Mouse (Mus musculus) stomach, postnatal 0 days (tissue): ENCODE measurements at regions not wholly inside any gene's neighbourhood (a gene's known extent, or its start where the extent isn't known, plus 50 kb on each side); places are given as distances from the start of the nearest gene placed in this dataset.

Experiments used
- ATAC-seq: fragments of 200-750 bp; cut with Nextera tagmentation; 2 replicates; pipeline ENCODE4 v1.8.0; 2017; ENCODE audit not compliant: low FRiP score, low TSS enrichment
- DNase-seq: peaks from one replicate; pipeline ENCODE4 v3.0.0-alpha.2; 2016; ENCODE audit warnings: low spot score
- H3K27ac ChIP-seq: fragments of 300-500 bp; sonication (generic); replicated peaks from 2 replicates; pipeline ENCODE4 v1.5.1; 2014; ENCODE audit warnings: mild to moderate bottlenecking, control low read depth
- H3K27me3 ChIP-seq: fragments of 300-500 bp; sonication (generic); 2 replicates; pipeline ENCODE4 v1.6.1; 2014; ENCODE audit warnings: low read length; ENCODE audit not compliant: control insufficient read depth, insufficient read depth
- H3K36me3 ChIP-seq: fragments of 300-500 bp; sonication (generic); 2 replicates; pipeline ENCODE4 v1.6.1; 2014; ENCODE audit warnings: low read length, mixed read lengths; ENCODE audit not compliant: control insufficient read depth, insufficient read depth
- H3K4me1 ChIP-seq: fragments of 300-500 bp; sonication (generic); replicated peaks from 2 replicates; pipeline ENCODE4 v1.6.1; 2014; ENCODE audit warnings: antibody characterized with exemption; ENCODE audit not compliant: control insufficient read depth, insufficient read depth
- H3K4me2 ChIP-seq: fragments of 300-500 bp; sonication (generic); replicated peaks from 2 replicates; pipeline ENCODE4 v1.6.1; 2014; ENCODE audit warnings: low read depth, mild to moderate bottlenecking, control low read depth, moderate library complexity
- H3K4me3 ChIP-seq: fragments of 300-500 bp; sonication (generic); 2 replicates; pipeline ENCODE4 v1.5.1; 2014; ENCODE audit warnings: low read depth, low read length, control low read depth
- H3K9ac ChIP-seq: fragments of 300-500 bp; sonication (generic); 2 replicates; pipeline ENCODE4 v1.6.1; 2014; ENCODE audit warnings: mild to moderate bottlenecking, low read length, control low read depth, mixed read lengths
- H3K9me3 ChIP-seq: fragments of 300-500 bp; sonication (generic); 2 replicates; pipeline ENCODE4 v1.6.1; 2016; ENCODE audit warnings: low read length; ENCODE audit not compliant: control insufficient read depth
- CTCF ChIP-seq: IDR thresholded peaks from 2 replicates; pipeline ENCODE4 v1.5.1; 2016; ENCODE audit warnings: antibody characterized with exemption, low read depth, mild to moderate bottlenecking, moderate library complexity
- EP300 ChIP-seq: optimal IDR thresholded peaks from 2 replicates; pipeline ENCODE3; 2016; ENCODE audit warnings: antibody characterized with exemption
- WGBS: fragments of 180-500 bp; shearing (Covaris S2); extraction: QIAGEN DNeasy Blood & Tissue Kit; methylation state at CpG from one replicate; pipeline ENCODE4 v1.1.7; 2014; 5-methylcytosine and 5-hydroxymethylcytosine counted together

DNA sequence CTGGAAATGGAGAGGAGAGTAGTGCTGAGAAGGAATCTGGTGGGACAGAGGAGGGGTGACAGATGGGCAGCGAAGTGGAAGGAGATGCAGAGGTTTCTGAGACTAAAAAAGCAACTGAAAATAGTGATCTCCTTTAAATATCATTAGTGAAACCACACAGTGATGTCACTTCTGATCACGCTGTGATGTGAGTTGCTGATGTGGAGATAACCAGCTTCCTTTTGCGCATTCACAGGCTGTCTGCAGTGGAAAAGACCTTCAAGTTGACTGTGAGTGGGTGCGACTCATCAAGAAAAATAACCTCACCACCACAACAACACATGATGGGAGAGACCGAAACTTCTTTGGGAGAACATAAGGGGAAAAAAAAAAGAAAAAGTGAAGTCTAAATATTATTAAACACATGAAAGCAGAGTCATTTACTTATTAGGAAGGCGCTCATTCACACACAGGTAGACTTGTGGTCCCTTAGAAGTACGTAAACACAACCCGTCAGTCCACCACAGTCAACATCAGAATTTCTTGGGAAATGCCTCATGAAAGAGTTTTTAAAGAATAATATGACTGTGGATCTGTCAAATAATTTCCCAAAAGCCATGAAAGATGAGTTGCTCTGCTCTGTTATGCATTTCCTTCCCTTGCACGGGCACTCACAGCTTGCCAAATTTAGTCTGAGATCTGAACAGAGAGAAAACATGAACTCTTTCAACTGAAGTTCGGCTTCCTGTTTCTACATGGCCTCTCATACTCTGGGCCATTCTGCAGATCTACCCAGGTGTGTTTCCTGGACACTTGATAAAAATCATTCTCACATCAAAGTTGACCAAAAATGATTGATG lies 329.7 kb upstream of the Satb1 start:
- H3K4me2 ChIP-seq = no peak overlapping the region
- no peaks in the 10 kb centered on the region for H3K27me3 ChIP-seq
- no peaks in the 10 kb centered on the region for H3K36me3 ChIP-seq
- ATAC-seq (no peak), DNase-seq (no peak)
- WGBS = 75% methylated on average over 10 of the region's 10 CpGs
- H3K4me1 ChIP-seq = no peaks in the 10 kb centered on the region
- H3K9ac ChIP-seq = no peak overlapping the region
- no peaks in the 10 kb centered on the region for H3K9me3 ChIP-seq
- H3K27ac ChIP-seq = no peak overlapping the region
- H3K4me3 ChIP-seq = no peak overlapping the region
- TF ChIP-seq EP300 (no peak), CTCF (no peak)

GRCm38 (mm10) chr17:52150496-52150895 lies 317.4 kb upstream of the Satb1 start:
- H3K9ac ChIP-seq = no peak overlapping the region
- no peak for ATAC-seq
- no peak overlapping the region for H3K4me3 ChIP-seq
- H3K4me2 ChIP-seq = no peak overlapping the region
- WGBS = 78% methylated on average over 5 of the region's 5 CpGs
- no peaks in the 10 kb centered on the region for H3K9me3 ChIP-seq
- H3K36me3 ChIP-seq = no peaks in the 10 kb centered on the region
- DNase-seq = no peak
- H3K27me3 ChIP-seq = no peaks in the 10 kb centered on the region
- TF ChIP-seq EP300 = no peak
- TF ChIP-seq CTCF = no peak
- H3K27ac ChIP-seq = no peak overlapping the region
- no peaks in the 10 kb centered on the region for H3K4me1 ChIP-seq

- no peaks in the 10 kb centered on the region for H3K9me3 ChIP-seq
- no peaks in the 10 kb centered on the region for H3K36me3 ChIP-seq
- no peak overlapping the region for H3K4me3 ChIP-seq
- no peak overlapping the region for H3K9ac ChIP-seq
- TF ChIP-seq CTCF = no peak
- no peak for TF ChIP-seq EP300
- H3K27me3 ChIP-seq = no peaks in the 10 kb centered on the region
- 74% methylated on average over 6 of the region's 6 CpGs for WGBS
- no peak for DNase-seq
- H3K4me2 ChIP-seq = no peak overlapping the region
- no peaks in the 10 kb centered on the region for H3K4me1 ChIP-seq
- no peak for ATAC-seq
- H3K27ac ChIP-seq = no peak overlapping the region
Observed at GRCm38 (mm10) chr17:52149834-52150233, 316.7 kb upstream of the Satb1 start.

DNA sequence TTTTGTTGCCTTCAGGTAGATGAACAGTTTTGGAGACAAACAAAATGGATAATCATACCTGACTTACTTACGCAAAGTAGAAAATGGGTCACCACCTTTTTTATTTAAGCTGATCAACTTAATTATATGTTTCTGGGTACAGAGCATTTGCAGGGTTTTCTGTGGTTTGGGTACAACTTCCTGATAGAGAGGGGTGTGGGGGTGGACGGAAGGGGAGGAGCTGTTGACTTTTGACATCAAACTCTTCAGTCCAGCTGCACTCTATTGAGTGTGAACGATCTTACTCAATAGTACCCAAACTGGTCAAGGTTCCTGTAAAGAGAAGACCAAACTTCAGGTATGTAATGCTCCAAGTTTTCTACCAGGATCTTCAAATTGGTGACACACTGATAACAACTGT lies 316.0 kb upstream of the Satb1 start:
- H3K4me1 ChIP-seq = no peaks in the 10 kb centered on the region
- H3K4me3 ChIP-seq = no peak overlapping the region
- no peaks in the 10 kb centered on the region for H3K36me3 ChIP-seq
- H3K9ac ChIP-seq = no peak overlapping the region
- H3K27me3 ChIP-seq = no peaks in the 10 kb centered on the region
- no peak for ATAC-seq
- H3K4me2 ChIP-seq = no peak overlapping the region
- 81% methylated on average over 3 of the region's 3 CpGs for WGBS
- no peak overlapping the region for H3K27ac ChIP-seq
- TF ChIP-seq CTCF (no peak), EP300 (no peak)
- DNase-seq = no peak
- H3K9me3 ChIP-seq = no peaks in the 10 kb centered on the region

- DNase-seq = no peak
- no peaks in the 10 kb centered on the region for H3K27me3 ChIP-seq
- H3K4me3 ChIP-seq = no peak overlapping the region
- H3K4me1 ChIP-seq = no peaks in the 10 kb centered on the region
- 85% methylated on average over 4 of the region's 4 CpGs for WGBS
- TF ChIP-seq EP300 (no peak), CTCF (no peak)
- H3K9me3 ChIP-seq = no peaks in the 10 kb centered on the region
- H3K9ac ChIP-seq = no peak overlapping the region
- H3K27ac ChIP-seq = no peak overlapping the region
- H3K36me3 ChIP-seq = no peaks in the 10 kb centered on the region
- no peak overlapping the region for H3K4me2 ChIP-seq
- ATAC-seq = no peak
Observed at GRCm38 (mm10) chr17:52103891-52104290, 270.8 kb upstream of the Satb1 start.

GRCm38 (mm10) chr17:52085834-52086233 lies 252.7 kb upstream of the Satb1 start:
- H3K27me3 ChIP-seq = no peaks in the 10 kb centered on the region
- 36% methylated on average over 4 of the region's 4 CpGs for WGBS
- no peak overlapping the region for H3K27ac ChIP-seq
- H3K9ac ChIP-seq = no peak overlapping the region
- no peaks in the 10 kb centered on the region for H3K9me3 ChIP-seq
- no peaks in the 10 kb centered on the region for H3K4me1 ChIP-seq
- TF ChIP-seq CTCF = no peak
- DNase-seq = no peak
- H3K36me3 ChIP-seq = no peaks in the 10 kb centered on the region
- H3K4me2 ChIP-seq = no peak overlapping the region
- no peak overlapping the region for H3K4me3 ChIP-seq
- ATAC-seq = no peak
